Mouse (Mus musculus) c-Kit-positive CD71-negative TER-119-negative erythroid progenitor cells, embryonic 14.5 days (primary cell): ENCODE measurements around the gene Wrap73.

Experiments
- DNase-seq: peaks from one replicate; pipeline ENCODE4 v3.0.0-alpha.2; 2013; ENCODE audit warnings: low read depth

Gene Wrap73

DNA sequence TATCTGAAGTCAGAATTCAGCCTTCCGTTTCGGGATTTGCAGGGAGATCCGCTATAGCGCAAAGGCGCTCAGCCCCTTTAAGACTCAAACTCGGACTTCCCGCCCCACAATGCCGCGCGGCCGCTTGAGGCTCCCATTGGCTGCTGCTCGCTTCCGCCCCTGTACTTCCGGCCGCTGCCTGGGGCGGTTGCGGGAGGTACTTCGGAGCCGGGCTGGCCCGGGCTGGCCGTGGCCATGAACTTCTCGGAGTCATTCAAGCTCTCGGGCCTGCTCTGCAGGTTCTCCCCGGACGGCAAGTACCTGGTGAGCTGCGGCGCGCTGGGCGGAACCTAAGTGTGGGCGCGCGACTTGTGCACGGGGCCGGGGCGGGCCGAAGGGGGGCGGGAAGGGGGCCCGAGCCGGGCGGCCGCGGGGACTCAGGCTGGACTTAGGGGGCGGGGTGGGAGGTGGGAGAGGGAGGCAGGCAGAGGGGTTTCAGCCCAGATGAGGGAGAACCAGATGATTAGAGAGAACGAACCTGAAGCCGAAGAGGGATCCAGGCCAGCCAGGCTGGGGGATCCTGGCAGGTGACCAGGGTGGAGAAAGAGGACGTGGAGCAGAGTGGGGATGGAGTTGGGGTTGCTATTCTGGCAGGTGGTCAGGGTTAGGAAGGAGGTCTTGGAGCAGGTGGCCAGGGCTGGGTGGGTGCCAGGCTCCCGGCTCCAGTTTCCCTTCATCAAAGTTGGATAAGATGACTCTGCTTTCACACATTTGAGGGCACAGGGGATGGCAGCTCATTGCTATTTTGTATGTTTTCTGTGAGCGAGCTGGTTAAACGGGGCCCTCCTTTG lies at the start of gene Wrap73:
TSS of gene Wrap73 (plus strand) at position 162 of the 830 bp plus-strand sequence.
- peak; percentile 79 for DNase-seq

GRCm38 (mm10) chr4:154093210-154093609 lies 49.0 kb upstream of the Wrap73 start:
- peak; percentile 16 for DNase-seq

- DNase-seq, result no peak
These were observed 46.1 kb upstream of the Wrap73 start for GRCm38 (mm10) chr4:154096111-154096510.

DNA sequence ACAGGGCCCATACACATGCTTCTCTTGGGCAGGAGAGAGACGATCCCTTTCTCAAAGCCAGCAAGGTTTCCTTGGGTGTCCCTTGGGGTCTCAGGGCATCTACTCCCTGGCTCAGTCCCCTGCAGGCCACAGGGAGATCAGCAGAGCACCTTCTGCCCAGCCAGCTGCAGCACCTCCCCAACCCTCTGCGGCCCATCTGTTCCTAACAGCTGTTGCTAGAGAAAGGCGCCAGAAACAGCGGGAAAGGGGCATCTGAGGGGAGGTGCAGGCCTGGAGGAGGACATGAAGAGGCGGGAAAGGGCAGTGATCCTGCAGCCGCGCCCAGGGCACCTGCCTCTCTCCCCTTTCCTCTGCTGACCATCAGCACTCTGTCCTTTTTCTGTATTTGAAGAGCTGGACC lies 42.8 kb upstream of the Wrap73 start:
- no peak for DNase-seq

GRCm38 (mm10) chr4:154103386-154103785 lies 38.8 kb upstream of the Wrap73 start:
- no peak for DNase-seq

DNA sequence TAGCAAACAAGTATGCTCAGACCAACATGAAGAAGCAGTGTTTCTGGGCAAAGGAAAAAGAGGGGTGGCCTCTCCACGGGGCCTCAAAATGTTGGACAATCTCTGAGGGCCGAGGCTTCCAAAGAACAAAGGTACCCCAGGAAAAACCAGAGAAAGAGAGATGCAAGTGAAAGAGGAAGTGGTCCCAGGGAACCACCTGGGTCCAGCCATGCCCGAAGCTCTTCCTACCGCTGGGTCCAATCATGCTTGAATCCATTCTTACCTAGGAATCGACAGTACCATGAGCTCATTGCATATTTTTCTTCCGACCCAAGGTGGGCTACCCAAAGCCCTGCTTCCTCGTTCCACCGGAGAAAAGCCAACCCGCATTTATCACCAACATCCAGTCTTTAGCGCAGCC lies 38.3 kb upstream of the Wrap73 start:
- DNase-seq, result no peak

DNA sequence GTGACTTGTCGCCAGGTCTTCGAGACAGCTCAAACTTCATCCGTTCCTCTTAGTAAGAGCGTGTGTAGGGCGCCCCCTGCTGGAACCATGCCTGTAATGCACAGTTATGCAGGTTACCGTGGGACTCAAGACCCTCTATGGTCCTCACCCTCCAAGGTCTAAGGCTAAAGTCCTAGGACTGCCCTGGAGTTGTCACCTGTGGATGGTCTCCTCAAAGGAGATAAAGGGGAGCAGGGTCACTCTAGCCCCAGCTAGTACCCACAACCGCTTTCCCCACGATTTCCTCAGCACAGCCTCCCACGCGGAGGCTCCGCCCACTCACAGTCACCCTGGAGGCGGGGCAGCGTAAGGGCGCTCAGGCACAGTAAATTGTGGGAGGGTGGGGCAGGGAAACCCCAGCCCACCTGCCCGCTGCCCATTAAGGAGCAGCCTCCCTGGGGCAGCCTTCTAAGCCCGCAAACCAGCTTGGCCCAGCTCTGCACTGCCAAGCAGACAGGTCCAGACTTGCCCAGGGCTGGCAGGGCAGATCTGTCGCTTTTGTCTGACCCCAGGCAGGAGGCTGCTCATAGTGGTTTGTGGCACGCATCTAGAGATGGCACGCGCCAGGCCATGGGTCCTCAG lies 36.7 kb upstream of the Wrap73 start:
- DNase-seq, result peak; percentile 48

DNA sequence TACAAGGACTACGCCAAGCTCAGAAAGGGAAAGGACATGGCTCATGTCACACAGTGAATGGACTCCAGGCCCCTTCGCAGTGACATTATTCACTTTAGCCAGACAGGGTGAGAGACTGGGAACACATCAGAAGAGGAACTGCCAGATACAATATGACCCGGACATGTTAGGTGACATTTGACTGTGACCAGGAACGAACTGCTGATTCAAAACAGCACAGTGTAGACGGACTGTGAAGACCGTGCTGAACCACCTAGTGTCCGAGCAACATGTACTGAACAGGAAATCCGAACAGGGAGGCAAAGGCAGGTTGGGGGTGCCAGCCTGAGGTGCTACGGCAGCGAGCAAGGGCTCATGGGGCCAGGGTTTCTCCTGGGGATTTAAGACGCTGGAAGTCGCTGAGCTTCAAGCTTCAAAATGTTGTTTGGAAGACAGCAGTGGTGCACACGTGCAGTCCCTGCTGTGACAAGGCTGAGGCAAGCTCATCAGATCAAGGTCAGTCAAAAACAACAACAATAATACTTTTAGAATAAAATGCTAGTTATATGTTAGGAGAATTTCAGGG lies 35.6 kb upstream of the Wrap73 start:
- DNase-seq, result no peak

- DNase-seq, result no peak
These were observed 32.8 kb upstream of the Wrap73 start for GRCm38 (mm10) chr4:154109216-154109849.

- no peak for DNase-seq
These were observed 32.3 kb upstream of the Wrap73 start for GRCm38 (mm10) chr4:154109850-154110243.

DNA sequence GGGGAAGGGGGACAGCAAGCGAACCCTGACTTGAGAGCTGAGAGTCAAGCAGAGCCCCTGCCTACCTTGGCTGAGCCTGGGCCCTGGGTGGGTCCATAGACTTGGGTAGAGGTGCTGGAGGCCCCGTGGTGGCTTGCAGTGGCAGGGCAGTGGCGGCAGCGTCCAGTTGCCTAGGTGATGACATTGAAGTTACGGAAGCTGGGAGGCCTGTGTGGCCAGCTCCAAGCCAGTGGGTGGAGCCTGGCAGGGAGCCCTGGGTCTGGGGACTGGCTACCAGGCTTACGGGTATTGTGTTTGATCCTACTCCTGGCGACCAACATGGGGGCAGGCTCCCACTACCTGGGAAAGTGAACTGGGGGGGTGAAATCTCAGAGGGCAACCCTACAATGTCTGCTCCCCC lies 25.8 kb upstream of the Wrap73 start:
- no peak for DNase-seq

DNA sequence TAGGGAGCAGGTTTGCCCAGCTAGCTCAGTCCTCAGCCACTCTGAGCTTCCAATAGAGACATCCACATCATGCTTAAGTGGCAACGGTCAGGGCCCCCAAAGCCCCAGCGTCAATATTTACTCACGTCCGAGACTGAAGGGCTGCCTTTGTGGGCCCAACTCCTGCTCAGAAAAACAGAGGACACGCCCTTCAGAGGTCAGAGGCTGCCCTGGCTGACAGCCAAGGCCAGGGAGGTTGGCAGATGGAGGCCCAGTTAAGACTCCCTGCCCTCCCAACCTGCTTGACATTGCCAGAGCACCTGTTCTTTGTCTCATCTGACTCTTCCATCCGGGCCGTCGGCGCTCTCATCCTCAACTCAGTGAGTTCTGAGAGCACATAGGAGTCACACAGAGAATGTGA lies 23.4 kb upstream of the Wrap73 start:
- no peak for DNase-seq

GRCm38 (mm10) chr4:154119208-154119607 lies 23.0 kb upstream of the Wrap73 start:
- no peak for DNase-seq

GRCm38 (mm10) chr4:154121800-154122199 lies 20.4 kb upstream of the Wrap73 start:
- no peak for DNase-seq

- no peak for DNase-seq
These were observed 19.8 kb upstream of the Wrap73 start for GRCm38 (mm10) chr4:154122374-154122773.

DNA sequence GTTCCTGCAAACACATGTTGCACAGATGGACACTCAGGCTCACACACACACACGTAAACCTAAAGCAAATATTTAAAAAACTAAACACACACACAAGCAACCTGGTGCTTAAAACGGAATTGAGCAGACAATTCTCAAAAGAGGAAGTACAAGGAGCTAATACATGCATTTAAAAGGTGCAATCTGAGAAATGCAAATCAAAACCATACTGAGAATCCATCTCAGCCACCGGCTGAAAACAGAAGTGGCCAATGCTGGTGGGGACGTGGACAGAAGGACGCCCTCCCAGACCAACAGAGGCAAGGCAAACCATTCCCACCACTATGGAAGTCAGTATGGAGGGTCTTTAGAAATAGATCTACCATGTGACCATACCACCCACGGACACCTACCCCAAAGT lies 18.6 kb upstream of the Wrap73 start:
- no peak for DNase-seq

DNA sequence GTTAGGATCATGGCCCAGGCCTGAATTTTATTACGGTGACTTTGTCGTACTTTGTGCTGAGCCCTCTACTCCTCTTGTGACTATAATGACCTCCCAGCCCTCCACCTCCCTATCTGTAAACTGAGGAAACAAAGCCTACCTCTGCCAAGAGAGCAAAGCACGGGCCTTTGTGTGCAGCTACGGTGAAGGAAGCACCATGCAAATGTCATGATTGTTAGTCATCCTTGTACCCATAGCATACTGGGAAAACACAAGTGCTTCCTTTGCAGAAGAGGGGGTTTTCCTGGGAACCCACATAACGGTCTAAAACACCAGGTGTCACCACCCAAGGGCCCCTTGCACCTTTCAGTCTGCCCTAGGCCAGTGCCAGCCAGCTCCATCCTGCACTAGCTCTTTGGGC lies 17.0 kb upstream of the Wrap73 start:
- no peak for DNase-seq

DNA sequence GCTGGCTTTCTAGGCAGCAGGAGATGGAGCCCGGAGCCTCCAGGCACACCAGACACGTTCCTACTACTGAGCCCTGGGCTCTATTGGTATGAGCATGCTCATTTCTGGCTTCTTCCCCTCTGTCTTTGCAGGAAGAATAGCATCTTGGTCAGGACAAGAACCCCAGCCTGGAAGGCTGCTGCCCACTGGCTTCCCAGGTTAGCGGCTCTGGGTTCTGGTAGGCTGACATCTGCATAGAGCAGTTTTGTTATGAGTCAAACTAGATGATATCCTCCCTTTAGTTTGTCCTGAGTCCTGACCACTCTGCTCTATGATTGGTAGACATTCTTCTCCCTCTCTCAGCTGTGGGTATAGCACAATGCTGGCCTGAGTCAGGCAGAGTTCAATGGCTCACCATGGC lies 14.9 kb upstream of the Wrap73 start:
- no peak for DNase-seq

DNA sequence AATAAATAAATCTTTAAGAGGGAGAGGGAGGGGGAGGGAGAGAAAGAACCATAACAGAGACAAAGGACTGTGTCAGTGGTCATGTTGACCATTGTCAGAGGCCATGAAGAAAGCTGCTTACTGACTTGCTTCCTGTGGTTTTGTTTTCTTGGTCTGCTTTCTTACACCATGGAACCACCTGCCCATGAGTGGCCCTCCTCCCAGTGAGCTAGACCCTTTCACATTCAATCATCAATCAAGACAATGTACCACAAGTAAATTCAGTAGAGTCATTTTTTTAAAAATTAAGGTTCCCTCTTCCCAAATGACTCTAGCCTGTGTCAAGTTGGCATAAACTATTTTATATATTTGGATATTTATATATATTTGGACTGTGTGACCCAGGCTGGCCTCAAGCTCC lies 12.2 kb upstream of the Wrap73 start:
- no peak for DNase-seq

DNA sequence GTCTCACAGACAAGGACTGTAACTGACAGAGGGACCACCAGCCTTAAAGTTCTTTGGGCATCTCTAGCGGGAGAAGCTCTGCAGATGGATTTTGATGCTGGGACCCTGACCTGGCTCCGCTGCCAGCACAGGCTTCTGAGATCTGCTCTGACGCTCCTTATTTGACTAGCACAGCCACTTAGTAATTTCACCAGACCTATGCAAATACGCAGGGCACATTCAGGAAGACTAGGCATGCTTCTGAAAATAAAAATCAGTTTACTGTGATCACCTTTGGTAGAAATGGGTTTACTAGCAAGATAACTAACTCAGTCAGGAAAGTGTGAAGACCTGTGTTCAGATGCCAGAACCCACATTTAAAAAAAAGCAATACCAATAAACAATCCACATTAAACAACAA lies 10.3 kb upstream of the Wrap73 start:
- no peak for DNase-seq

GRCm38 (mm10) chr4:154134803-154135202 lies 7.4 kb upstream of the Wrap73 start:
- DNase-seq, result no peak

DNA sequence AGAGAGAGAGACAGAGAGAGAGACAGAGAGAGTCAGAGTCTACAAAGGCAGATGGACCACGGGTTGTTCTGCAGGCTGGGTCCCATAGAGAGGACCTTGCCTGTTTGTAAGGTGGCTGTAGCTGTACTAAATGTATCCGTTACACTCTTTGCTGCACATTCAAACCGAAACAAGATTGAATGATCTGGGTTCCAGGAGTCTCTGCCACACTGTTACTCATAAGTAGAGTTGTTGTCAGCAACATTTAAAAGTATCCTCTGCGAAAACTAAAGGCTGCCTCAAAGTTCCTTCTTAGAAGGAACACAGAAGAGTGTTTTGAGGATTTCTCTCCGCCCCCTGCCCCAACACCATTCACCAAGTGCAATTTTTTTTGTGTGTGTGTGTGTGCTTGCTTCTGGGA lies 5.0 kb upstream of the Wrap73 start:
- DNase-seq, result no peak

- DNase-seq, result no peak
These were observed 2.4 kb upstream of the Wrap73 start for GRCm38 (mm10) chr4:154139671-154140181.

DNA sequence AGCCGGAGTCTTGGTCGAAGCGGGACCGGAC lies 2.2 kb upstream of the Wrap73 start, which contains the start of gene Trp73:
TSS of gene Trp73 (minus strand) at position 27 of the 31 bp plus-strand sequence.
- no peak for DNase-seq
